Mouse (Mus musculus): Measurements from ENCODE around the gene Avpi1.
"Not testable (repeated sequence)": the region's sequence is repeated elsewhere in the genome, so short reads cannot be mapped to it uniquely, and the experiment has no call there.

The Avpi1 gene

GRCm38 (mm10) chr19:42115783-42116335, 13.0 kb downstream of the Avpi1 start:
- no peak for DNase-seq (ENCODE audit: low spot score in 2 of 2)

- no peak for DNase-seq (ENCODE audit: low spot score in 2 of 2)
Measured at GRCm38 (mm10) chr19:42104681-42105080, 24.2 kb downstream of the Avpi1 start.

- no peak for DNase-seq (ENCODE audit: low spot score in 2 of 2)
Measured at GRCm38 (mm10) chr19:42099406-42099805, 29.5 kb downstream of the Avpi1 start.

GRCm38 (mm10) chr19:42090637-42091141, 38.2 kb downstream of the Avpi1 start:
- no peak for DNase-seq (ENCODE audit: low spot score in 2 of 2)

- peak; percentile 100 for DNase-seq (ENCODE audit: low spot score in 2 of 2)
Measured at GRCm38 (mm10) chr19:42089748-42090595, 38.9 kb downstream of the Avpi1 start, which contains the start of gene Pi4k2a. TSS of gene Pi4k2a (plus strand) at chr19:42090470.

GRCm38 (mm10) chr19:42089103-42089747, 39.6 kb downstream of the Avpi1 start:
- DNase-seq (ENCODE audit: low spot score in 2 of 2) = peak; percentile 35 to 57

- peak; percentile 81 to 94 for DNase-seq (ENCODE audit: low spot score in 2 of 2)
Measured at GRCm38 (mm10) chr19:42086166-42086565, 42.7 kb downstream of the Avpi1 start, which contains the start of gene Morn4. TSS of gene Morn4 (minus strand) at chr19:42086357.

GRCm38 (mm10) chr19:42085690-42086089, 43.2 kb downstream of the Avpi1 start:
- no peak for DNase-seq (ENCODE audit: low spot score in 2 of 2)

GRCm38 (mm10) chr19:42081613-42082012, 47.2 kb downstream of the Avpi1 start:
- not testable (repeated sequence) for DNase-seq (ENCODE audit: low spot score in 2 of 2)

GRCm38 (mm10) chr19:42080469-42080868, 48.4 kb downstream of the Avpi1 start:
- no peak for DNase-seq (ENCODE audit: low spot score in 2 of 2)

- no peak for DNase-seq (ENCODE audit: low spot score in 2 of 2)
Measured at GRCm38 (mm10) chr19:42079950-42080349, 48.9 kb downstream of the Avpi1 start.

- no peak for DNase-seq (ENCODE audit: low spot score in 2 of 2)
Measured at GRCm38 (mm10) chr19:42079006-42079405, 49.9 kb downstream of the Avpi1 start.

GRCm38 (mm10) chr19:42078566-42078965, 50.3 kb downstream of the Avpi1 start:
- DNase-seq (ENCODE audit: low spot score in 2 of 2) = no peak

- no peak for DNase-seq (ENCODE audit: low spot score in 2 of 2)
Measured at GRCm38 (mm10) chr19:42075992-42076391, 52.9 kb downstream of the Avpi1 start.

- DNase-seq (ENCODE audit: low spot score in 2 of 2) = no peak
Measured at GRCm38 (mm10) chr19:42075051-42075450, 53.8 kb downstream of the Avpi1 start.
